Mouse (Mus musculus) left cerebral cortex, adult 11 months (tissue): ENCODE measurements around the gene Dmc1.

Source experiments
- DNase-seq: peaks from one replicate; pipeline ENCODE4 v3.0.0; 2022; ENCODE audit warnings: low spot score

Gene Dmc1

GRCm38 (mm10) chr15:79511553-79512320 lies 93.2 kb downstream of the Dmc1 start:
- DNase-seq, result no peak
